Mouse (Mus musculus) CH12.LX (cell line): ENCODE measurements at regions not wholly inside any gene's neighbourhood (a gene's known extent, or its start where the extent isn't known, plus 50 kb on each side); places are given as distances from the start of the nearest gene placed in this dataset.

Experiments used
- CTCF ChIP-seq, 2 experiments: IDR thresholded peaks in 1 of 2; conservative IDR thresholded peaks in 1 of 2; 2 replicates each; pipeline ENCODE4 v1.5.1; 2011 to 2012; ENCODE audit warnings: low read depth in 2 of 2, low read length in 2 of 2, improper control_type of control experiment in 1 of 2, inconsistent platforms in 1 of 2, mild to moderate bottlenecking in 1 of 2, moderate library complexity in 1 of 2
- EP300 ChIP-seq: IDR thresholded peaks from 2 replicates; pipeline ENCODE4 v1.6.1; 2011; ENCODE audit warnings: low read length, improper control_type of control experiment
- ETS1 ChIP-seq: conservative IDR thresholded peaks from 2 replicates; pipeline ENCODE4 v1.6.1; 2012; ENCODE audit warnings: low read depth, mild to moderate bottlenecking, inconsistent platforms, low read length, improper control_type of control experiment, moderate library complexity
- GABPA ChIP-seq: IDR thresholded peaks from 2 replicates; pipeline ENCODE4 v1.6.1; 2012; ENCODE audit warnings: low read depth, low read length, improper control_type of control experiment, inconsistent platforms; ENCODE audit not compliant: insufficient replicate concordance
- HCFC1 ChIP-seq: IDR thresholded peaks from 2 replicates; pipeline ENCODE4 v1.6.1; 2012; ENCODE audit warnings: low read depth, mild to moderate bottlenecking, inconsistent platforms, low read length, improper control_type of control experiment
- MAFK ChIP-seq: IDR thresholded peaks from 2 replicates; pipeline ENCODE4 v1.6.1; 2011; ENCODE audit warnings: low read length, improper control_type of control experiment; ENCODE audit not compliant: insufficient replicate concordance
- NRF1 ChIP-seq: IDR thresholded peaks from 2 replicates; pipeline ENCODE4 v1.6.1; 2014; ENCODE audit warnings: low read depth, mild to moderate bottlenecking, inconsistent platforms, low read length, improper control_type of control experiment, moderate library complexity
- POLR2A ChIP-seq: IDR thresholded peaks from 2 replicates; pipeline ENCODE4 v1.6.1; 2011; ENCODE audit warnings: low read depth, mild to moderate bottlenecking, improper control_type of control experiment, low read length
- POLR2AphosphoS2 ChIP-seq: IDR thresholded peaks from 2 replicates; pipeline ENCODE4 v1.6.1; 2011; ENCODE audit warnings: low read depth, low read length, improper control_type of control experiment
- TCF12 ChIP-seq: IDR thresholded peaks from 2 replicates; pipeline ENCODE4 v1.6.1; 2014; ENCODE audit warnings: low read depth, mild to moderate bottlenecking, inconsistent platforms, low read length, improper control_type of control experiment
- USF2 ChIP-seq: conservative IDR thresholded peaks from 2 replicates; pipeline ENCODE4 v1.6.1; 2011; ENCODE audit warnings: low read depth, low read length, improper control_type of control experiment
- ZKSCAN1 ChIP-seq: IDR thresholded peaks from 2 replicates; pipeline ENCODE4 v1.6.1; 2012; ENCODE audit warnings: low read depth, inconsistent platforms, low read length, improper control_type of control experiment, borderline replicate concordance

GRCm38 (mm10) chr17:82439105-82439504 is 700.9 kb upstream of the Slc8a1 start:
- TF ChIP-seq HCFC1: no peak
- no peak for TF ChIP-seq CTCF (conservative IDR thresholded peaks at IDR 0.05 in 1 of 2, IDR thresholded peaks at IDR 0.05 in 1 of 2; ENCODE audit: low read depth in 2 of 2, low read length in 2 of 2)
- no peak for TF ChIP-seq NRF1
- TF ChIP-seq ETS1: no peak
- TF ChIP-seq POLR2A: no peak
- no peak for TF ChIP-seq EP300
- TF ChIP-seq MAFK: no peak
- no peak for TF ChIP-seq TCF12
- no peak for TF ChIP-seq POLR2AphosphoS2
- no peak for TF ChIP-seq USF2
- no peak for TF ChIP-seq ZKSCAN1
- TF ChIP-seq GABPA: no peak
